Mouse (Mus musculus): ENCODE results near the gene Adam15.

The Adam15 gene

GRCm38 (mm10) chr3:89322131-89322500, 27.7 kb downstream of the Adam15 start:
- DNase-seq (ENCODE audit: low spot score) = no peak

- DNase-seq (ENCODE audit: low spot score) = no peak
Measured at GRCm38 (mm10) chr3:89321183-89322130, 28.3 kb downstream of the Adam15 start.

GRCm38 (mm10) chr3:89320581-89321182, 29.1 kb downstream of the Adam15 start:
- DNase-seq (ENCODE audit: low spot score) = no peak

- DNase-seq (ENCODE audit: low spot score) = no peak
Measured at GRCm38 (mm10) chr3:89319591-89320350, 30.0 kb downstream of the Adam15 start.

- DNase-seq (ENCODE audit: low spot score) = no peak
Measured at GRCm38 (mm10) chr3:89318971-89319590, 30.7 kb downstream of the Adam15 start.

- no peak for DNase-seq (ENCODE audit: low spot score)
Measured at GRCm38 (mm10) chr3:89318316-89318715, 31.5 kb downstream of the Adam15 start.

GRCm38 (mm10) chr3:89317246-89317645, 32.5 kb downstream of the Adam15 start:
- DNase-seq (ENCODE audit: low spot score) = no peak

- DNase-seq (ENCODE audit: low spot score) = peak; percentile 91
Measured at GRCm38 (mm10) chr3:89316833-89317232, 33.0 kb downstream of the Adam15 start.

GRCm38 (mm10) chr3:89315930-89316831, 33.6 kb downstream of the Adam15 start:
- no peak for DNase-seq (ENCODE audit: low spot score)

- peak; percentile 81 for DNase-seq (ENCODE audit: low spot score)
Measured at GRCm38 (mm10) chr3:89315195-89315929, 34.4 kb downstream of the Adam15 start.

- no peak for DNase-seq (ENCODE audit: low spot score)
Measured at GRCm38 (mm10) chr3:89314791-89315190, 35.0 kb downstream of the Adam15 start.

- DNase-seq (ENCODE audit: low spot score) = peak; percentile 87
Measured at GRCm38 (mm10) chr3:89314340-89314739, 35.5 kb downstream of the Adam15 start.

GRCm38 (mm10) chr3:89308089-89308488, 41.7 kb downstream of the Adam15 start:
- peak; percentile 86 for DNase-seq (ENCODE audit: low spot score)

GRCm38 (mm10) chr3:89305551-89306325, 44.1 kb downstream of the Adam15 start:
- no peak for DNase-seq (ENCODE audit: low spot score)

- no peak for DNase-seq (ENCODE audit: low spot score)
Measured at GRCm38 (mm10) chr3:89305105-89305504, 44.7 kb downstream of the Adam15 start.

GRCm38 (mm10) chr3:89304440-89304839, 45.4 kb downstream of the Adam15 start:
- DNase-seq (ENCODE audit: low spot score) = no peak

GRCm38 (mm10) chr3:89300514-89300913, 49.3 kb downstream of the Adam15 start:
- no peak for DNase-seq (ENCODE audit: low spot score)

GRCm38 (mm10) chr3:89300071-89300470, 49.7 kb downstream of the Adam15 start:
- DNase-seq (ENCODE audit: low spot score) = peak; percentile 39

GRCm38 (mm10) chr3:89299499-89299898, 50.3 kb downstream of the Adam15 start:
- DNase-seq (ENCODE audit: low spot score) = peak; percentile 28

GRCm38 (mm10) chr3:89298908-89299307, 50.9 kb downstream of the Adam15 start:
- DNase-seq (ENCODE audit: low spot score) = no peak

Measured in lung, postnatal 25 days (tissue).